Mouse (Mus musculus) thymus, adult 2 months (tissue): ENCODE results near the gene Fam92b.

Source experiments
- CTCF ChIP-seq: fragments of 200-500 bp; IDR thresholded peaks from 2 replicates; pipeline ENCODE4 v1.5.1; 2012; ENCODE audit warnings: mild to moderate bottlenecking, control low read depth, low read length, moderate library complexity, borderline replicate concordance; ENCODE audit not compliant: control insufficient read depth, poor library complexity, insufficient read depth; ENCODE audit errors: extremely low read depth
- POLR2A ChIP-seq: fragments of 200-500 bp; IDR thresholded peaks from 2 replicates; pipeline ENCODE4 v1.6.1; 2012; ENCODE audit warnings: mild to moderate bottlenecking, low read length, control low read depth, moderate library complexity; ENCODE audit not compliant: control insufficient read depth, poor library complexity, insufficient read depth; ENCODE audit errors: extremely low read depth

DNA sequence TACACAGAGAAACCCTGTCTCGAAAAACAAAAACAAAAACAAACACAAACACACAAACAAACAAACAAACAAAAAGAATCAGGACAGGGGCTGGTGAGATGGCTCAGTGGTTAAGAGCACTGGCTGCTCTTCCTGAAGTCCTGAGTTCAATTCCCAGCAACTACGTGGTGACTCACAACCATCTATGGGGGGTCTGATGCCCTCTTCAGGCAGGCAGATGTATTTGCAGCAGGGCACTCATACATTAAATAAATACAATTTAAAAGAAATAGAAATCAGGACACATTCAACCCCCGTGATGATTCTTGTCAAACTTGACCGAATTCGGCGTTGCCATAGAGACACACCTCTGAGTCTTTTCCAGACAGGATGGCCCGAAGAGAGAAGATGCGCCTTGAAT lies 30.1 kb upstream of the Fam92b start:
- TF ChIP-seq CTCF (no peak), POLR2A (no peak)
